Mouse (Mus musculus) small intestine, adult 2 months (tissue): ENCODE results near the gene Saxo1.

ENCODE experiments used
- CTCF ChIP-seq: fragments of 200-500 bp; IDR thresholded peaks from 2 replicates; pipeline ENCODE4 v1.5.1; 2012; ENCODE audit warnings: low read depth, mild to moderate bottlenecking, control low read depth, inconsistent platforms, low read length, moderate library complexity, mixed read lengths; ENCODE audit not compliant: insufficient replicate concordance, insufficient read length; ENCODE audit errors: extremely low read depth
- POLR2A ChIP-seq: fragments of 200-500 bp; IDR thresholded peaks from 2 replicates; pipeline ENCODE4 v1.6.1; 2012; ENCODE audit warnings: low read depth, mild to moderate bottlenecking, control low read depth, inconsistent platforms, low read length, moderate library complexity

DNA sequence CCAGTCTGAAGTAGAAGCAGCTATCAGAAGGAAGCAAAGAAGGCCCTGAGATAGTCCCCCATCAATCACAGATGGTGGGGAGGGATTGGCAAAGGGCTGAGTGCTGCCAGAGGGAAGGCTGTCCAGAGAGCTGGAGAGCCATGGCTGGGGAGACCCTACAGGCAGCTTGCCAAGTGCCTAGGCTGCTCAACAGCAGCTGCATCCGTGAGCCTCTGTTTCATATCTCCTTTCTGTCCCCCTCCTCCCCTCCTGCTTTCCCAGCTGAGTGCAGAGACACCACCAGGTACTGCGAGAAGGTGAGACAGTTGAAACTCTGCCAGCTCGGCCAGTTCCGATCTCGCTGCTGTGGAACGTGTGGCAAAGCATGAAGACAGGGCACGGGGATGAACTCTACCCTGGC, 132.5 kb downstream of the Saxo1 start:
- TF ChIP-seq CTCF (no peak), POLR2A (no peak)
